Mouse (Mus musculus) brain, embryonic 18.5 days (tissue): ENCODE results near the gene Dusp18.
A peak's percentile ranks its signal among the peaks of the same experiment; 100 is the strongest.

Source experiments
- DNase-seq: peaks from one replicate; pipeline ENCODE4 v3.0.0-alpha.2; 2012; ENCODE audit warnings: low read depth, low spot score

The Dusp18 gene

DNA sequence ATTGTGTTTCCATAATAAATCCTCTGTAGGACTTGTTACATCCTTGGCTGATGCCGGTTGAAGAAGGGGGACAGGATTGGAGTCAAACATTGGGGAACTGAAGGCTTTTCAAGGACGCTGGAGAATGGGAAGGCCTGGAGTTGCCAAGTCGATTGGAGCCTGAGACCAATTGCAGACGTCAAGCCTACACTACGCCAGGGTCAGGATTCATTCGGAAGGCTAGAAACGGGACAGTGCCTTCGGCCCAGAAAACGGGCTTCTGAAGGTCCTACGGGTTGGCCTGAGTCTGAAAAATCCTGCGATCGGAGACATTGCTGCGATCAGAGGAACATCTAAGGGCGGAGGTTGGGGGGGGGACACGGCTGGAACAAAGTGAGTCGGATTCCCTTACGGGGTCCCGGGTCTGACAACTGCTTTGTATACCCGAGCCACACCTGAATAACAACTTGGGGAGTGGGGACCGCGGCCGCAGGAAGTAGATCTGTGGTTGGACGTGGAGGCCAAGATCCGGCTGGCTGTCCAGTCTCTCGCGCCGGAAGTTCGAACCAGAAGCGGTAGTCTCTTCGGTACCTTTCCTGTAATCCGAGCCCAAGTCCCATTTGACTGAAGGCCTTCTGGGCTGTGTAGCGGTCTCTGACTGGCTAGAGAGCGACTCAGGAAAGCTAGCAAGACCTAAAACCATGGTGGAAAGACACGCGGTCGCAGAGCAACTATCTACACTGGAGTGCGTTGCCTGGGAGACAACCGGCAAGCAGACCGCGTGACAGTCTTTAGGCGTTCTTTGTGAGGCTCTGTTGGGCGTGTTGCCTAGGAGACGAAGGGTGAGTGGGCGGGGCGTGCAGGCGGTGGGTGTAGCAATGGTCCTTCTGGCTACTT lies at the start of gene Dusp18, which contains the start of gene 4921536K21Rik:
Dusp18 (plus strand) TSS at position 835 of the 876 bp plus-strand sequence.
4921536K21Rik (minus strand) TSS at position 693 of the 876 bp plus-strand sequence.
- DNase-seq: peak; percentile 91

GRCm38 (mm10) chr11:3846351-3846750 lies 48.7 kb upstream of the Dusp18 start:
- DNase-seq: no peak

GRCm38 (mm10) chr11:3849469-3850314 lies 45.3 kb upstream of the Dusp18 start:
- DNase-seq: no peak

- no peak for DNase-seq
Observed at GRCm38 (mm10) chr11:3850315-3850614, 44.8 kb upstream of the Dusp18 start.

DNA sequence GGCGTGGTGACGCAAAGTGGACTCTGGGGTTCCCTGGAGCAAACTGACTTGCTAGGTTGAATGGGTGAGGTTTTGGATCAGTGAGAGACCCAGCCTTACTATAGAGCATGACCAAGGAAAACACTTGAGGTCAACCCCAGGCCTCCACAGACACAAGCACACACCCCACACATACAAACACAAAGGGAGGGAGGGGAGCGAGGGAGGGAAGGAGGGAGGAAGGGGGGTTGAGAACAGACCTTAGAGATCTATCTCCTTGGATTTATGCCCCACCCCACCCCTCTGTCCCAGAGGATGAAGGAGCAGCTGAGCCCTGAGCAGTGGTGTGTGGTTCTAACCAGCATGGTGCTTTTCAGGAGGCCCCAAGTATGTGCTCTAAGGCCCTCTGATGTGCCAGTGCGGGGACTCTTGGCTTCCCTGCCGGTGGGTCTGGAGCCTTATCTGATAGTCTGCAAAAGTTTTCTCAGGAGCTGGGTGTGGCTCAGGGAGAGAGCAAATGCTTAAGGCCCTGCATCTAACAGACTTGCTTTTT lies 44.2 kb upstream of the Dusp18 start:
- DNase-seq: no peak

- no peak for DNase-seq
Observed at GRCm38 (mm10) chr11:3851872-3852271, 43.2 kb upstream of the Dusp18 start.

- DNase-seq: no peak
Observed at GRCm38 (mm10) chr11:3853031-3853430, 42.0 kb upstream of the Dusp18 start.

DNA sequence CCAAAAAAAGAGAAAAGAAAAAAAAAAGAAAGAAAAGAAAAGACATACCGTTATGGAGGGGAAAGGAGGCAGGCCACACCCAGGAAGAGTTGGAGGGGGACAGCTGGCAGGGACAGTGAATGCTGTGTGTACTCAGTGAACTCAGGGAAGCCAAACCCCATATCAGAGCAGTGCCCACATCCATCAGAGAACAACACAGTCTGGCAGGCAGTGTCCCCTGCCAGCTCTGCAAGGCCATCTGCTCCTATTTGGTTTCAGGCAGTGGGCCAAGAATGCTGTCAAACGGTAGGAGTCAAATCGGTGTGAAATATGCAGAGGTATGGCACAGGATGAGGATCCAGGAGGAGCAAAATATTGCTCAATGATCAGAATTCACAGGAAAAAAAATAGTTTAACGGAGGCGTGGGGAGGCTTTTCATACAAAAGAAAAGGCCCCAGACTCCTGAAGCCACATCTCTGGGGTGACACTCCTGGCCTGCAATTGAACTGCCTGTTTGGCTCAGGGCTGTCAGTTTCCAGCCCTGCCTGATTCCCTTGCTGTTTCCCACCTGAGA lies 41.5 kb upstream of the Dusp18 start:
- peak; percentile 45 for DNase-seq

DNA sequence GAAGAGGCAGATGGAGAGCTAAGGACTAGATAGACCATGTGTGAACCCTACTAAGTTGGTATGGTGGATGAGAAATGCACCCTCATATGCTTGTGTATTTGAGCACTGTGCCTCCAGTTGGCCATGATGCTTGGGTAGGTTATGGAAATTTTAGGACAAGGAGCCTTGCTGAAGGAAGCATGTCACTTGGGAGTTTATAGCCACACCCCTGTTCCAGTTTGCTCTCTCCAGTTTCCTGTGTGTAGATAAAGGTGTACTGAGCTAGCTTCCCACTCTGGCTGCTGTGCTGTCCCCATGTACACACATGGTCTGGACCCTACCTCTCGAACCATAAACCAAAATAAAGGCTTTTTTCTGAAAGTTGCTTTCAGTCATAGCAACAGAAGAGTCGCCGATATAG lies 40.9 kb upstream of the Dusp18 start:
- no peak for DNase-seq

DNA sequence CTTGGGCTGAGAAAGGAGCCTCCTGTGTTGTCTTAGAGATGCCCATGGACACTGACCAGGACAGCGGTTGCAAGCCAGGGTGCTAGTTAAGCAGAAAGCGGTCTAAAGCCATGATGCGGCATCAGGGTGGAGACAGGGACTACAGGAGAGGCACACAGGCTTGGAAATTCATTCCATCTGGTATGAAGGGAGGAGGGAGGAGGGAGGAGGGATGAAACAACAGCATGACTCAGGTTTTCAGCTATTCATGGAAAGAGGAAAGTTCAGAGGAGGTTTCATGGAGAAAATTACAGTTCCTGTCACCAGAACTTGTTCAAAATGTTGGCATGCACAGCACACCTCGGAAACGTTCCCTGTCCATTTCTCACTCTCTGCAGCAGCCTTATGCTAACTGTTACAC lies 39.2 kb upstream of the Dusp18 start:
- DNase-seq: no peak

DNA sequence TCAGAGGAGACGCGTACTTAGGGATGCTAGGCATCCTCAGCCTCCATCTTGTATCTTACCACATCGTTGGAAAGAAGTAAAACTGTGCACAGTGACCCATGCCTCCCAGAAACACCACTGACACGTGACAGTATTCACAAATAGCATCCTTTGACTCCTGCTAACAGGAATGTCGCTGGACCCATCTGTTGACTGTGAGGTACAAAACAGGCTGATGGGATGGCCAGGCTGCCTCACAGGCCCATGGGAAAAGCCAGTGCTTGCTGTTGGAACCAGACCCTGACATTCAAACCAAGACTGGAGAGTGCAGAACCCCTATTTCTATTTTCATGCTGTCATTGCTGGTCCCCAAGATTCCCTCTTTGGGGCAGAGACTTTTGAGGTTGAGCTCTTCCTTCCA lies 37.1 kb upstream of the Dusp18 start:
- no peak for DNase-seq

- DNase-seq: no peak
Observed at GRCm38 (mm10) chr11:3859778-3860177, 35.3 kb upstream of the Dusp18 start.

DNA sequence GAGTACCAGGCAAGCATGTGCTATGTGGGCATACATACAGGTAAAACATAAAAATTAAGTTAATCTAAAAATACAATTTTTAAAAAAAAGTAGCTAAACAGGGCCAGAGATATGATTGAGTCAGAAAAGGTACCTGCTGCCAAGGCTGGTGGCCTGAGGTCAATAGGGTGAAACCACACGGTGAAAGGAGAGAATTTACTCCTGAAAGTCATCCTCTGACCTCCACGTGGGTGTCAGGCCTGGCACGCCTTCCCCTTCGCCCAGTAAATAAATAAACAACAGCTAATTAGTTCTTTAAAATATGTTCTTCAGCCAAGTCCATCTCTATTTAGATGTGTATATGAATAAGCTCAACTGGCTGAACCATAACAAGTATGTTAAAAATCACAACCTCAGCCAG lies 34.7 kb upstream of the Dusp18 start:
- no peak for DNase-seq

GRCm38 (mm10) chr11:3862661-3863453 lies 32.2 kb upstream of the Dusp18 start:
- no peak for DNase-seq

- DNase-seq: peak; percentile 37
Observed at GRCm38 (mm10) chr11:3863454-3864112, 31.5 kb upstream of the Dusp18 start, which contains the start of gene Osbp2. Osbp2 (minus strand) TSS chr11:3863903.

DNA sequence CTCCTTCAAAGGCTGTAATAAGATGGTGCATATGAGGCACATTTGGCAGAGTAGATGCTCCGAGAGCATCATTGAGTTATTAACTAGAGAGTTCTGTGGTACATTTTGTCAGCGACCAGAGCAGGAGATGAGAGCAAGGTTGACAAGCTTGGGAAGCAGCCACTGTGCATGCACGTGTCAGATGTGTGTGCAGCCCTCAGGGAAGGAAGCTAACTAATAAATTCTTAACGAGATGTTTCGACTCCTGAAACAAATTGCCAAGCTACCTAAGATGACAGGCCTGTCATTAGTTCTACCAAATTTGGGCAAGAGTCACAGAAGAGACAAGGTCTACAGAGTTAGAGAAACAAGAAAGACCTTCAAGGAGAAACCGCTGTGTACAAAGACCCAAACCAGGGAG lies 30.7 kb upstream of the Dusp18 start:
- DNase-seq: no peak

DNA sequence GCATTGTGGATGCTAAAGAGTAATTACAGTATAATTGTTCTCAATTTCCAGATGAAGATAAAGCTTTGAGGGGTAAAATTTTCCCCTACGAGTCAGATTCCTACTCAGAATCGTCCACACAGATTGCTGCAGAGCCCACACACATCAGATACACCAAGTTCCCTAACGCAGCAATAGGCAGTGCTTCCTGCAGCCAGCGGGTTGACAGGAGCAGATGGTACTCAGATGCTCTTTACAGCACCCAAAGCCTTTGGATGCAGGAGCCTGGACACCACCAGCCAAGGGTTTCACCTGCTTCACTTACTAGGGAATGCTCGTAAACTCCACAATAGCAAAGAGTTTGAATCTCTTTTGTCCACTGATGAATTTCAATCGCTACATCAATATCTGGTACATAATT lies 18.6 kb upstream of the Dusp18 start:
- no peak for DNase-seq

GRCm38 (mm10) chr11:3878660-3879059 lies 16.4 kb upstream of the Dusp18 start:
- DNase-seq: no peak

GRCm38 (mm10) chr11:3879836-3880235 lies 15.2 kb upstream of the Dusp18 start:
- no peak for DNase-seq

- DNase-seq: no peak
Observed at GRCm38 (mm10) chr11:3883711-3884110, 11.3 kb upstream of the Dusp18 start.

DNA sequence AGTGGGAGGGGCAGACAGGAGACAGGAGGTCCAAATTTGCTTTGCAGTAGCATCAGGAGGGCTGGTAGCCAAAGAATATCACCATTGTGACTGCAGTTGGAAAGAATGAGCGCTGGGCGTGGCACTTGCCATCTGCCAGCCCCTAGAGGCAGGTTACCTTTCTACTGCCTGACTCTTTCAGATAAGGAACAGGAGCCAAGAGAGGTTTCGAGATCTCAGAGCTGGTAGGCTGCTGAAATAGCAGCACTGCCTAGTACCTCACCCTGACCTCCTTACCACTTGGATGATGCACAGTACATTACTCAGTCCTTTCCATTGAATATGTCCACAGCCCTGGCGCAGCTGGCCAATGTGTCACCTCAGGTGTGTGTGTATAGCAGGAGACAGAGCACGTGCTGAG lies 7.7 kb upstream of the Dusp18 start:
- DNase-seq: no peak
